Comparison of ENCODE assay signal across 27 mouse cellular contexts in genomic region chr16:23842609-23843008, GRCm38 (mm10). TPM values are rescaled to one million over a fixed set of nuclear protein-coding genes. Genes with fewer than 3 reads are reported as not detected.
DNase-seq lines count a peak whose midpoint lies in the region; ATAC-seq and TF ChIP-seq lines count a peak whose summit lies in the region.
"Had no signal": no experiment of that assay in that cellular context is flagged by ENCODE, and none has a peak within 500 bp of the region (broad histone marks: within the 10 kb centered on the region; RNA-seq: fewer than 3 reads in every experiment).

No protein-coding gene starts in this region.

- WGBS in forebrain, embryonic 11.5 days, result 24% methylated on average over 3 of the region's 3 CpGs
- 21% methylated on average over 3 of the region's 3 CpGs for WGBS in forebrain, postnatal 0 days
- 43% methylated on average over 3 of the region's 3 CpGs for WGBS in kidney, adult 2 months
- 37% methylated on average over 3 of the region's 3 CpGs for WGBS in hindbrain, embryonic 13.5 days
- WGBS in embryonic facial prominence, embryonic 10.5 days, result 47% methylated on average over 3 of the region's 3 CpGs

- H3K9ac ChIP-seq in forebrain, embryonic 11.5 days (ENCODE audit: low read length), result no peak overlapping the region
- H3K9ac ChIP-seq in forebrain, postnatal 0 days, result no peak overlapping the region
- H3K9ac ChIP-seq in hindbrain, embryonic 13.5 days, result no peak overlapping the region
- H3K9ac ChIP-seq: embryonic facial prominence, embryonic 15.5 days; heart, embryonic 13.5 days; limb, embryonic 12.5 days; liver, postnatal 0 days had no signal

- H3K4me1 ChIP-seq in forebrain, embryonic 11.5 days (replicated peaks; ENCODE audit: control insufficient read depth, insufficient read depth, low read length), result peaks cover 2% of the 10 kb centered on the region; the same call in 1 of the 2 replicates
- no peaks in the 10 kb centered on the region for H3K4me1 ChIP-seq in forebrain, postnatal 0 days (ENCODE audit: insufficient read depth)
- H3K4me1 ChIP-seq in kidney, adult 2 months (ENCODE audit: control insufficient read depth, insufficient read depth, low read length), result peaks cover 3% of the 10 kb centered on the region; the same call in 1 of the 2 replicates
- H3K4me1 ChIP-seq in hindbrain, embryonic 13.5 days (replicated peaks), result peaks cover 16% of the 10 kb centered on the region
- peaks cover 10% of the 10 kb centered on the region; the same call in 1 of the 2 replicates for H3K4me1 ChIP-seq in embryonic facial prominence, embryonic 10.5 days
- H3K4me1 ChIP-seq: embryonic facial prominence, embryonic 15.5 days; heart, embryonic 13.5 days had no signal

- ATAC-seq in forebrain, embryonic 11.5 days (replicated peaks; ENCODE audit: low FRiP score), result peak; percentile 60; the same call in 1 of the 2 replicates
- ATAC-seq in forebrain, postnatal 0 days, result no peak; the same call in 1 of the 2 replicates
- peak; percentile 33; the same call in 1 of the 2 replicates for ATAC-seq in hindbrain, embryonic 13.5 days (ENCODE audit: low FRiP score)
- ATAC-seq: CD4-positive, CD25-positive, alpha-beta regulatory T cell, adult 4 months; liver, postnatal 0 days; lung, postnatal 0 days had no signal

- TF ChIP-seq CTCF in forebrain, postnatal 0 days (IDR thresholded peaks at IDR 0.05; ENCODE audit: low read depth), result no peak
- TF ChIP-seq CTCF in kidney, adult 2 months (conservative IDR thresholded peaks at IDR 0.05; ENCODE audit: insufficient read depth, insufficient read length, low read depth, low read length), result no peak

- no peaks in the 10 kb centered on the region for H3K36me3 ChIP-seq in forebrain, embryonic 11.5 days (ENCODE audit: control insufficient read depth, insufficient read depth, low read length)
- no peaks in the 10 kb centered on the region for H3K36me3 ChIP-seq in forebrain, postnatal 0 days (ENCODE audit: insufficient read depth)
- no peaks in the 10 kb centered on the region for H3K36me3 ChIP-seq in kidney, adult 2 months (ENCODE audit: control insufficient read depth, insufficient read depth, low read length)
- no peaks in the 10 kb centered on the region for H3K36me3 ChIP-seq in hindbrain, embryonic 13.5 days
- no peaks in the 10 kb centered on the region for H3K36me3 ChIP-seq in embryonic facial prominence, embryonic 10.5 days (replicated peaks)
- H3K36me3 ChIP-seq: embryonic facial prominence, embryonic 15.5 days; heart, embryonic 13.5 days; limb, embryonic 12.5 days; midbrain, embryonic 10.5 days had no signal

- H3K27me3 ChIP-seq in forebrain, embryonic 11.5 days (ENCODE audit: control insufficient read depth, insufficient read depth, low read length), result peaks cover 39% of the 10 kb centered on the region
- peaks cover 27% of the 10 kb centered on the region for H3K27me3 ChIP-seq in forebrain, postnatal 0 days (ENCODE audit: insufficient read depth, low read length)
- H3K27me3 ChIP-seq in kidney, adult 2 months (replicated peaks; ENCODE audit: control insufficient read depth, insufficient read depth, low read length), result no peaks in the 10 kb centered on the region; the same call in 1 of the 2 replicates
- H3K27me3 ChIP-seq in hindbrain, embryonic 13.5 days, result no peaks in the 10 kb centered on the region
- no peaks in the 10 kb centered on the region; the same call in 1 of the 2 replicates for H3K27me3 ChIP-seq in embryonic facial prominence, embryonic 10.5 days (replicated peaks; ENCODE audit: low read depth, poor library complexity, severe bottlenecking)
- H3K27me3 ChIP-seq: embryonic facial prominence, embryonic 15.5 days; heart, embryonic 13.5 days; limb, embryonic 12.5 days had no signal

- no peak for DNase-seq in forebrain, embryonic 11.5 days (ENCODE audit: low spot score)
- DNase-seq in forebrain, postnatal 0 days, result no peak
- DNase-seq in kidney, adult 2 months, result peak; percentile 24
- DNase-seq in kidney, postnatal 4 days, result no peak
- DNase-seq in Muller cell, postnatal 12 days (ENCODE audit: inconsistent ontology term), result peak; percentile 79
- no peak for DNase-seq in layer of hippocampus, adult 9-11 months
- no peak for DNase-seq in embryonic facial prominence, embryonic 10.5 days (ENCODE audit: low spot score)
- DNase-seq: adrenal gland, postnatal 36 days; cerebellum, adult 11 months; cerebellum, adult 9-11 months; gastrocnemius, postnatal 36 days; heart, adult 2 months; kidney, postnatal 25 days; liver, postnatal 0 days; right cerebral cortex, postnatal 14 days; thymus, adult 2 months had no signal

- H3K4me2 ChIP-seq in forebrain, embryonic 11.5 days (ENCODE audit: low read depth, low read length, severe bottlenecking), result no peak overlapping the region
- no peak overlapping the region for H3K4me2 ChIP-seq in forebrain, postnatal 0 days (ENCODE audit: low read depth)
- no peak overlapping the region for H3K4me2 ChIP-seq in hindbrain, embryonic 13.5 days
- H3K4me2 ChIP-seq: embryonic facial prominence, embryonic 15.5 days; heart, embryonic 13.5 days; limb, embryonic 12.5 days; liver, embryonic 11.5 days had no signal

- no peak overlapping the region for H3K27ac ChIP-seq in forebrain, embryonic 11.5 days (ENCODE audit: low read depth, low read length)
- H3K27ac ChIP-seq in forebrain, postnatal 0 days (ENCODE audit: low read depth, low read length), result no peak overlapping the region
- H3K27ac ChIP-seq in kidney, adult 2 months (ENCODE audit: insufficient read depth, low read depth, low read length), result no peak overlapping the region
- no peak overlapping the region for H3K27ac ChIP-seq in hindbrain, embryonic 13.5 days
- no peak overlapping the region for H3K27ac ChIP-seq in embryonic facial prominence, embryonic 10.5 days (replicated peaks)
- H3K27ac ChIP-seq: embryonic facial prominence, embryonic 15.5 days; heart, adult 2 months; heart, embryonic 13.5 days; limb, embryonic 12.5 days; midbrain, embryonic 10.5 days; stomach, postnatal 0 days had no signal

- no peak for TF ChIP-seq POLR2A in kidney, adult 2 months (IDR thresholded peaks at IDR 0.05; ENCODE audit: low read depth, low read length)

- no peak overlapping the region for H3K4me3 ChIP-seq in forebrain, embryonic 11.5 days (ENCODE audit: low read depth, low read length)
- no peak overlapping the region for H3K4me3 ChIP-seq in forebrain, postnatal 0 days (ENCODE audit: low read depth, low read length)
- H3K4me3 ChIP-seq in kidney, adult 2 months (ENCODE audit: insufficient read depth, low read depth, low read length), result no peak overlapping the region
- no peak overlapping the region for H3K4me3 ChIP-seq in hindbrain, embryonic 13.5 days
- H3K4me3 ChIP-seq in embryonic facial prominence, embryonic 10.5 days, result no peak overlapping the region
- H3K4me3 ChIP-seq: embryonic facial prominence, embryonic 15.5 days; heart, adult 2 months; heart, embryonic 13.5 days; limb, embryonic 12.5 days; midbrain, embryonic 10.5 days had no signal

- H3K9me3 ChIP-seq in forebrain, embryonic 11.5 days (ENCODE audit: control insufficient read depth, low read length), result no peaks in the 10 kb centered on the region
- H3K9me3 ChIP-seq in forebrain, postnatal 0 days (ENCODE audit: low read length), result 0 out of 2 replicates have a peak, but pooled peaks cover 3% of the 10 kb centered on the region
- H3K9me3 ChIP-seq in hindbrain, embryonic 13.5 days, result peaks cover 2% of the 10 kb centered on the region; the same call in 1 of the 2 replicates
- H3K9me3 ChIP-seq in embryonic facial prominence, embryonic 10.5 days, result no peaks in the 10 kb centered on the region
- H3K9me3 ChIP-seq: embryonic facial prominence, embryonic 15.5 days; heart, embryonic 13.5 days; limb, embryonic 12.5 days; midbrain, embryonic 10.5 days had no signal

RNA-seq across cellular contexts. Expression of gene Sst, which starts 48.1 kb away (rescaled TPM):
- 5.7 and 9.4 TPM in 2 replicates for polyA plus RNA-seq in forebrain, embryonic 11.5 days (2014; fragmentation: Nextera tagmentation; extraction: Ambion mirVana)
- total RNA-seq in forebrain, postnatal 0 days (2014; rRNA removed), result 220 and 230 TPM in 2 replicates
- 513 and 516 TPM in 2 replicates for polyA plus RNA-seq in forebrain, postnatal 0 days (2015; fragmentation: Nextera tagmentation; extraction: Ambion mirVana)
- not detected in 2 replicates for polyA plus RNA-seq in kidney, adult 2 months (2012; rRNA removed)
- 242 and 252 TPM in 2 replicates for polyA plus RNA-seq in hindbrain, embryonic 13.5 days (2015; fragmentation: Nextera tagmentation; extraction: Ambion mirVana)
- 52.0 and 90.2 TPM in 2 replicates for polyA plus RNA-seq in embryonic facial prominence, embryonic 10.5 days (2016; fragmentation: Nextera tagmentation; extraction: Ambion mirVana)
- total RNA-seq: adrenal gland, postnatal 36 days; gastrocnemius, postnatal 36 days; heart, adult 2 months; heart, postnatal 25 days; neutrophil, adult 5-6 weeks had no signal
- polyA plus RNA-seq: CD4-positive, CD25-positive, alpha-beta regulatory T cell, adult 4 months; heart, adult 2 months; liver, postnatal 0 days; lung, postnatal 0 days had no signal

Comparison
In these comparisons a context has a peak if more than half of its experiments do, and no peak if none do; other contexts are left out.
1. DNase-seq: peak in kidney, adult 2 months (single experiment) and Muller cell, postnatal 12 days (single experiment); none in forebrain, embryonic 11.5 days (single experiment), forebrain, postnatal 0 days (single experiment), kidney, postnatal 4 days (0 of 2), layer of hippocampus, adult 9-11 months (single experiment) and embryonic facial prominence, embryonic 10.5 days (single experiment).